Mouse (Mus musculus): ENCODE data around the gene Csrnp2.

Csrnp2 gene

GRCm38 (mm10) chr15:100473926-100474503, 21.3 kb downstream of the Csrnp2 start:
- no peak for DNase-seq

- DNase-seq, result no peak
Observed at GRCm38 (mm10) chr15:100470037-100470436, 25.3 kb downstream of the Csrnp2 start.

DNA sequence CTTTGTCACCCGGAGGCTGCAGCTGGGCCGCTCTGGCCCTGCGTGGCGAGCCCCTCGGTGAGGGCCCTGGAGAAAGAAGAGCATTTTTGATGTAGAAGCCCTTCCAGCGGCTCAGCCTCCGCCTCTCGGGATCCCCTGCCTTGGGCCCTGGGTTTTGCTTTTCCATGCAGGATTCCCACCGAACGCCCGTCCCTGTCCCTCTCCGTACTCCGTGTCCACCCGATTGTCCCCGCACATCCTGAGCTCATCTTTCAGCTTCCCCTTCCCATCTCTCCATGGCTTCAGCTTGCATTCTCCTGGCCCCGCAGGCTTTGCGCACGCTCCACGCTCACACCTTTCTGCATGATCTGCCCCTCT, 26.1 kb downstream of the Csrnp2 start:
- DNase-seq, result no peak

- peak; percentile 93 for DNase-seq
Observed at GRCm38 (mm10) chr15:100468295-100469188, 26.7 kb downstream of the Csrnp2 start, which contains the start of gene Letmd1. TSS of gene Letmd1 (plus strand) at chr15:100469023.

- no peak for DNase-seq
Observed at GRCm38 (mm10) chr15:100467738-100468137, 27.6 kb downstream of the Csrnp2 start.

DNA sequence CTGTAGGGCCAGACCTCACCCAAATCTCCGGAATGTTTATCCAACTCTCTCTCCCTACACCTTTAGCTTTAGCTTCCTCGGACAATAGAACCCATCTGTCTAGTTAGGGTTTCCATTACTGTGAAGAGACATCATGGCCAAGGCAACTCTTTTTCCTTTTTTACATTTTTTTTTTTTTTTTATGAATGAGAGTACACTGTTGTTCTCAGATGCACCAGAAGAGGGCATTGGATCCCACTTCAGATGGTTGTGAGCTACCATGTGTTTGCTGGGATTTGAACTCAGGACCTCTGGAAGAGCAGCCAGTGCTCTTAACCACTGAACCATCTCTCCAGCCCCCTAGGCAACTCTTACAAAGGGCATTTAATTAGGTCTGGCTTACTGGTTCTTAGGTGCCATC, 29.9 kb downstream of the Csrnp2 start:
- no peak for DNase-seq

GRCm38 (mm10) chr15:100463712-100464111, 31.6 kb downstream of the Csrnp2 start:
- peak; percentile 78 for DNase-seq

GRCm38 (mm10) chr15:100462086-100462485, 33.2 kb downstream of the Csrnp2 start:
- DNase-seq, result no peak

GRCm38 (mm10) chr15:100461646-100462045, 33.6 kb downstream of the Csrnp2 start:
- no peak for DNase-seq

- DNase-seq, result peak; percentile 49
Observed at GRCm38 (mm10) chr15:100460942-100461341, 34.3 kb downstream of the Csrnp2 start.

DNA sequence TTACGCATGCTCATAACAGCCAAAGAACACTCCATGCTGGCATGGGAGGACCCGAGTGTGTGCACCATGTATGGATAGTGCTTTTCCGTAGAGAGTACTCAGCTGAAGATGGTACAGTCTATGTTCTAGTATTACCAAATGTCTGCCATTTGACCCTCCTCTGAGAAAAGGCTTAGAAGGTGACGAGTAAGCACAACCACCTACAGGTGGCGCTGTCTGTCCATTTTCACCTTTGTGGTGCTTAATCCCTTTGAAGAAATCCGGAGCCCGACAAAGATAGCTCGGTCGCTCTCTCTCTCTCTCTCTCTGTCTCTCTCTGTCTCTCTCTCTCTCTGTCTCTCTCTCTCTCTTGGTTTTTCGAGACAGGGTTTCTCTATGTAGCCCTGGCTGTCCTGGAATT, 37.2 kb downstream of the Csrnp2 start:
- DNase-seq, result peak; percentile 74

DNA sequence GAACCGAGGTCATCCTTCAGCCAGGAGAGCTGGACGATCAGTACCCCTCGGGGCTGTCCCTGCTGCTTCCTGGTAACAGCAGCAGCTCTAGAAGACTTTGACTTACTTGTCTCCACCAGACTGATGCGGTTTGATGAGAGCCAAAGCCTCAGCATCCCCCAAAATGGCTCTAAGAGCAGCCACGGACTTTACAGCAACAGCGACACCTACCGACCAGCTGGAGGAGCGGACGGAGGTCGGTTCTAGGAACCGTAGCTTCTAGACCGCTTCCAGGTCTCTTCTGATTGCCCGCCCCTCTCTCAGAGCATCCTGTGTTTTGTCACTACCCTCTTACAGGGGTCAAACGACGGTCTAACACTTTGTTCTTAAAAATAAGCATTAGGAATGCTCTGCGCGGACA, 37.9 kb downstream of the Csrnp2 start:
- DNase-seq, result peak; percentile 80

DNA sequence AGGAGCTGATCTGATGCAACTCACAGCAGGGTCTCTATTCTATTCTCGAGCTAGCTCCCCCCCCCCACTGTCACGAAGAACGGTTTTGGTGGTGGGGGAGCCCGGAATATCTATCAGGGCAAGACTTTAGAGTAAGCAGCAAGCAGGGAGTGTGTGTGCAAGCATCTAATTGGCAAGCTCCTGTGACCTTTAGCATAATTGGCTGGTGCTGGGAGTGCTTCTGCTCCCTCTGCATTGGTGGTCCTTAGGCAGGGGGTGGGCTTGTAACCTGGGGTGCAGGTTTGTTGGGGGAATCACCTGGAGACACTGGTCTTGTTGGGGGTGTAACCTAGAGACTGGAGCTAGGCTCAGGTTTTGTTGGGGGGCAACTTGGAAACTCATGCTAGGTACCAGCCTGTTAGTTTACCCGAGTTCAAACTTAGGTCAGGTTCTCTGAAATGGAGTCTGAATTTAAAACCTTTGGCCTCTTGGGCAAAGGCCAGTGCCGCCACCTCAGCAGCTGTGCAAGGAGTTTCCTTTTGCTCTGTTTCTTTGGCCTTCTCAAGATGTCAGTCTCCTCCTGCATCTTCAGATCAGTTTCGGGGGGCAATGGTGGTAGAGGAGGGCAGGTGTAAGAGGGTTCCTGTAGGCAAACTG, 38.8 kb downstream of the Csrnp2 start:
- no peak for DNase-seq

- no peak for DNase-seq
Observed at GRCm38 (mm10) chr15:100452486-100452885, 42.8 kb downstream of the Csrnp2 start.

DNA sequence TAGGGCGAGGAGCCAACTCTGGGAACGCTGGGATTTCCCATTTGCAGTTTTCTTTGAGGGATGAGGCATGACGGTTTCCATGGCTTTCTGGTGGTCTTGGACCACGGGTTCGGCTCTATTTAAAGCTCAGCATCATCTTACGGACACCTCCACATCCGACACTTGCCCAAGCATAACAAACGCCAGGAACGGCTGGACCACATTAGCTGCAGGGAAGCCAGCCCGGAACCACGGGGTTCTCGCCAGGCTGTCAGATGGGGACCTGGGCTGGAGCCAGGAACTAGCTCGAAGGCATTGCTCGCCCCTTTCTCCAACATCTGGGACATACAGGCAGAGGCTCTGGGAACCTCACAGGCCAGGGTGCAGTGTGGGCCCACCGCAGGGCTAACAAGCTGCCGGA, 44.0 kb downstream of the Csrnp2 start:
- DNase-seq, result peak; percentile 80

- DNase-seq, result no peak
Observed at GRCm38 (mm10) chr15:100449495-100449894, 45.8 kb downstream of the Csrnp2 start.

- no peak for DNase-seq
Observed at GRCm38 (mm10) chr15:100448572-100448971, 46.7 kb downstream of the Csrnp2 start.

GRCm38 (mm10) chr15:100446887-100447286, 48.4 kb downstream of the Csrnp2 start:
- DNase-seq, result no peak

GRCm38 (mm10) chr15:100443126-100443922, 52.0 kb downstream of the Csrnp2 start:
- DNase-seq, result peak; percentile 94

- DNase-seq, result no peak
Observed at GRCm38 (mm10) chr15:100436518-100436917, 58.8 kb downstream of the Csrnp2 start.

GRCm38 (mm10) chr15:100436112-100436511, 59.2 kb downstream of the Csrnp2 start:
- DNase-seq, result no peak

DNA sequence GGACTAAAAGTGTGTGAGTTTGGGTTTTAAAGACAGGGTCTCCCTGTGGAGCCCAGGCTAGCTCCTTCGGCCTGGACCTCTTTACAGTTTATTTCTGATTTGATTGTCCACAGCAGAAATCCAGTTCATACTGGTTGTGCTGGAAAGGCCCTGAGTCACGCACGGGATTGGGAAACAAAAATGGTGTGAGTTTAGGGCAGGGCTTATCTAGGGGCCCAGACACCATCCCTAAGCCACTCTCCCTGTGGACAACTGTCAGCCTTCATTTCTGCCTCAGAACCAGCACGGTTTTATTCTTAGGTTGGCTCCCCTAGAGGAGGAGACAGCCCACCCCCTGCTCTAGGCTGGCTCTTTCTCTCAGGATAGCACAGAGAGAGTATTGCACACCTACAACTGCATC, 62.1 kb downstream of the Csrnp2 start:
- DNase-seq, result no peak

- no peak for DNase-seq
Observed at GRCm38 (mm10) chr15:100429959-100430565, 65.2 kb downstream of the Csrnp2 start.
